Mouse (Mus musculus) adrenal gland, postnatal 25 days (tissue): ENCODE measurements around the gene Iqub. TPM values are rescaled to one million over a fixed set of nuclear protein-coding genes. Genes with fewer than 3 reads are reported as not detected.

Source experiments
- DNase-seq: peaks from one replicate; pipeline ENCODE4 v3.0.0; 2021; ENCODE audit warnings: mixed read lengths
- long read RNA-seq: library from polyadenylated mRNA; stranded (forward); transcript quantifications from one replicate; pipeline ENCODE4 v2.0.0, GENCODE M21; 2021
- total RNA-seq: library from RNA; stranded (reverse); gene quantifications from 2 replicates; pipeline ENCODE4 v1.2.3, GENCODE M21; 2021

The Iqub gene
- 0.18 TPM in 1 of 2 replicates, not detected in the other for total RNA-seq
- long read RNA-seq, result 0 reads

GRCm38 (mm10) chr6:24514552-24515284, at the start of gene Iqub:
Gene Iqub (minus strand): TSS chr6:24515067.
- DNase-seq, result peak; percentile 55

DNA sequence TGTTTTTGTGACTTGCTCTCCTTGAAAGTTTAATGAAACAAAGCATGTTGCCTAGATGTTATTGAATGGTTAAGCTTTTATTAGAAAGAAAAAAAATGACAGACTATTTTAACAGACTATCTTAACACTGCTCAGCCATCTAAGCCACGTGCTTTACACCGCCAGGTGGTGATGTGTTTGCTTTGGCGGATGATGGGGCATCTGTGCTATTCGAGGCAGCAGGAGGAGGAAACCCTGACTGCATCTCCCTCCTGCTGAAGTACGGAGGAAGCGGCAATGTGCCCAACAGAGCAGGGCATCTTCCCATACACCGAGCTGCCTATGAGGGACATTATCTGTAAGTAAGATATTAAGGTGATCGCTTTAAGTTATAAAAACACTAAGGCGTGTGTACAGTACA, 49.2 kb upstream of the Iqub start:
- no peak for DNase-seq

DNA sequence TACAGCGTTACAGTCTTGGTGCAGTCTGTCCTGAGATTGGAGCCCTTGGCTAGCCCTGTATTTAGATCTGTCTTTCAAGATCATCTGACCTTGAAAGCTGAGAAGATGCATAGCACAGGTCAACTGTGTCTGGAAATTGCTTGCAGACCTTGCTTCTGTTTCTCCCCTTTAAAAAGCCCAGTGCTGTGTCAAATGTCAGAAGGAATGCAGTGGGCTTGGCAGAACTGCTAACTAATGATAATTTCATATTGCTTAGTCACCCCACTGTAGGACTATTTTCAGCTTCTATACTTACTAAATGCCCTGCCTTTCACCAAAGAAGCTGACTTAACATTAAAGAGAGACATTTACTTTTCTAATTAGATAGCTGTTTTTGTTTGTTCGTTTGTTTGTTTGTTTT, 40.6 kb upstream of the Iqub start:
- DNase-seq, result no peak

GRCm38 (mm10) chr6:24554427-24555086, 39.7 kb upstream of the Iqub start:
- DNase-seq, result no peak

DNA sequence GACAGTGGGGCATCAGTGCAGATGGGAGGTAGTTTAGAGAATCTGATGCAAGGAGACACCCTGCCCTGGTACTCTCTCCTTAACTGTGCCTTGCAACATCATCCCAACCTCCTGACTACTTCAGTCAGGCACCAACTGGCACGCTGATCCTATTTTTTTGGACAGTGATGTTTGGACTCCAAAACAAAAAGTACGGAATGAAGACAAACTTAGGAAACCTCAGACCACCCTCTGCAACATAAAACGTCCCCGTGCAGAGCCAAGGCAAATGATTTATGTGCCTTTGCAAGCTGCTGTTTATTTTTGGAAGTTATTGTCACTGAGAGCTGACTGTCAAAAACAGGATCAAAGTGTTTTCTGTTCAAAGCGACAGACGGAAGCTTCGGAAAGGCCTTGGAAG, 37.2 kb upstream of the Iqub start:
- no peak for DNase-seq

GRCm38 (mm10) chr6:24549801-24550200, 34.9 kb upstream of the Iqub start:
- no peak for DNase-seq

DNA sequence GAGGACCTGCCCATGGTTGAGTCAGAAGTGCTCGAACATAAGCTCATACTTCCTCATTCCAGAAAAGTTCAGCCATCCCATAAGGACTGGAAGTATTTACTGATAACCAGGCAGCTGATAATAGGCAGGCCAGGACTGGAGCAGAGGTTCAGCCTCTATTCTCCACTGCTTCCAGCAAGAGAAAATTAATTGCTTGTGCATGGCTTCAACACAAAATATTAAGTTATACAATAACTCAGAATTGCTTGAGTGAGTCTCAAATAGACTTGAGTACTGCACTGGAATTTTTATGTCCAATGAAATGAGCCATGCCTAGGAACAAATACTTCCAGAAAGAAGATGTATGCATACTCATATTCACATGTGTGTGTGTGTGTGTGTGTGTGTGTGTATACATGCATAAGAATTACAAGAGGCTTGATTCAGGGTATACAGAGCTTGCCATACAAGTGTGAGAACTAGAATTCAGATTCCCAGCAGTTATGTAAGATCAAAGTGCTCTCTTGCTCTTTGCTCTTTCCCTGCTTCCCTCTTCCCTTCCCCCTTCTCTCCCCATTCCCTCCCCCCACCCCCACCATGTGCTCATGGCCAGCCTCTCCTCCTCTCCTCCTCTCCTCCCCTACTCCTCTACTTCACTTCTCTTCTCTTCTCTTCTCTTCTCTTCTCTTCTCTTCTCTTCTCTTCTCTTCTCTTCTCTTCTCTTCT, 32.0 kb upstream of the Iqub start:
- DNase-seq, result no peak

DNA sequence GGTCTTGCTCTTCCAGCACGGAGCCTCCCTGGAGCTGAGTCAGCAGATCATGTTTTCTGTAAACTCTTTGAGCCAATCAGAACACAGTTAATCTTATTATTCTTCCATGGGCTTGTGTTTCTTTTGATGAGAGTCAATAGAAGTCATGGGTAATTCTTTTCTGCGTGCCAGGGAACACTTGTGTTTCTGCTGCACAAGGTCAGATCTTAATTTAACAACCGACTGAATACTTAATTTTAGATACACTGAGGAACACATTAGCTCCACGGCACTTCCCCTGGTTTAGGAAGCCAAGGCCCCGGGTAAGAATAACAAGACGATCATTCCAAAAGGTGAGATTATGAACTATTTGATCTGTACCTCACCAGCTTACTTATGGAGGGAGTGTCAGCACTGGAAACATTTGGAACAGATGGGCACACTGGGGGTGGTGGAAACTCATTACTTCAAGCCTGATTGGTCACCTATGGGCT, 28.3 kb upstream of the Iqub start:
- DNase-seq, result no peak

DNA sequence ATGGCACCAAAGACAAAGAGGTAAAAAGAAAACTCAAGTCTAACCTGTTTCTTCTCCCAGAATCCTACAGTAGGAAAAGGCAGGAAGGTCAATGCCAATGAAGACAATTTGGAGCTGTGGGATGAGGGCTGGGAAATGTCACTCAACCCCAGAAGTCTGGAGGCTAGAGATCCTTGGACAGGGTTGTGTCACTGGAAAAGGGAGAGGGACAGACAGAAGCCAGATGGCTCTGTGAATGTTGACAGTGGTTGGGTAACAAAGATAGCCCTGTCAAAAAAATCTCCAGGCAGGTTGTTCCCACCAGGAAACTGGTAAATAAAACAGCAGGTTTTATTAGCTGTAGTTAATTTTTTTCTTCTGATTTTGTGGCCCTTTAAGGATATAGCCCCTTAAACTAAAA, 27.5 kb upstream of the Iqub start:
- DNase-seq, result no peak

DNA sequence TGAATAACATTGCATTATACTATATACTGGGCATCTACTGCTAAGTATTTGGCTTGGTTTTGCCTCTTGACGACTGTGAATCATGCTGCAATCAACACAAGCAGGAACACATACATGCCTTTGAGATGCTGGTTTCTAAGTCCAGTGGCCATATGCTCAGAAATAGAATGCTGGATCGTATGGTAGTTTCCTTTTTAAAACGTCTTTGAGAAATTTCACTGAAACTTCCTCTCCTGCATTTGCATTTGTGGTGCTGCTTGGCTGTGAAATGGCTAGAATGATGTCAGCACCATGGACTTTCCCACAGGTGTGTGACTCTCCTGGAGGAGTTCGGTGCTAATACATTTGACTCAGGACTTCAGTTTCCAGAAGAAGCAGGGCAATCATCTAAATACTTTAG, 25.2 kb upstream of the Iqub start:
- no peak for DNase-seq

GRCm38 (mm10) chr6:24538435-24538834, 23.6 kb upstream of the Iqub start:
- DNase-seq, result no peak

- no peak for DNase-seq
These were observed 17.9 kb upstream of the Iqub start for GRCm38 (mm10) chr6:24532804-24533203.

GRCm38 (mm10) chr6:24530711-24531420, 16.0 kb upstream of the Iqub start:
- DNase-seq, result no peak

- no peak for DNase-seq
These were observed 15.3 kb upstream of the Iqub start for GRCm38 (mm10) chr6:24530166-24530565.

DNA sequence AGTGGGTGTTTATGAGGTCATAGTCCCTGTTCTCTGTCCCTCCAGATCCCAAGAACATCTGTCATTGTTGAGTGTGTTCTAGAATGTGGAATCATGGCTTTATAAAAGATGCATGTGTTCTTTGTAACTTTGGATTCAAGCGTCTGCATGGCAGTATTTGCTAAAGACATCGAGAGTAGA, 13.1 kb upstream of the Iqub start, which contains the start of gene Asb15:
Asb15 (plus strand) TSS at position 81 of the 180 bp plus-strand sequence.
- no peak for DNase-seq

DNA sequence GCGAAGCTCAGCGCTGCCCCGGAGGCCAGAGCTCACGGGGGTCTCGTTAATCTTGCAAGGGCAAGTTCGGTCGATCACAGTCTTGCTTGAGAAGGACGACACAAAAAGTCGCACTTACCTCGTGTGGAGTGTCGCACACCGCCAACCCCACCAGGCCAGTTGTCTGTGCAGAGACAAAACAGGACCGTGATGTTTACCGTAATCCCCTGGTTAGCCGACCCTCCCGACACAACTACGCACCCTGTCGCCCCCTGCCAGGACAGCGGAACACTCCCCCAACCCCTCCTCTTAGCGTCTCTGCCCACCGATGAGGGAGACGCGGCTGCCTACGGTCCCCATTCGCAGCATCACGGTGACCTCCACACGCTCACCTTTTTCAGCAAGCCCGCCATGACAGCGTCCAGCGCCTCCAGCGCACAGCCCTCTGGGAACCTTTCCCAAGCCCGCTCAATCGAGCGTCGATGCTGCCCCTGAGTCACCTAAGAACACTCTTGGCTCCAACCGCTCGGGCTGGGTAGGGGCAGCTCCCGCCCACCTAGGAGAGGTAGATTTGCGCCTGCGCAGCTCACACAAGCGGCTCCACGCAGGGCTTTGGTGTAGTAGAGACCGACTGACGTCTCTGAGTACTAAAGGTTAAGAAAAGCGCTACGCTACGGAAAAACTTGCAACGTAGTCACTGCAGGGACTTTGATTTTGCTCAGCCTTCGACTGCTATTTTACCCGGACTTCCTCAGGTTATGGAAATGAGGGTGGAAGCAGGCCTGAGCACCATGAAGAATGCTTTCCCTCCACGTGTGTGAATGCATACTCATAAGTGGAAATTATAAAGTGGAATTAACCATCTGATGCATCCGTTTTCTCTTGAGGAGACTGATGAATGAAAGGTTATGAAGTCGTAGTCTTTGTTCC, 12.5 kb upstream of the Iqub start, which contains the start of gene Ndufa5:
Ndufa5 (minus strand) TSS at position 859 of the 909 bp plus-strand sequence.
- DNase-seq, result peak; percentile 93

GRCm38 (mm10) chr6:24525705-24526104, 10.8 kb upstream of the Iqub start:
- DNase-seq, result no peak

DNA sequence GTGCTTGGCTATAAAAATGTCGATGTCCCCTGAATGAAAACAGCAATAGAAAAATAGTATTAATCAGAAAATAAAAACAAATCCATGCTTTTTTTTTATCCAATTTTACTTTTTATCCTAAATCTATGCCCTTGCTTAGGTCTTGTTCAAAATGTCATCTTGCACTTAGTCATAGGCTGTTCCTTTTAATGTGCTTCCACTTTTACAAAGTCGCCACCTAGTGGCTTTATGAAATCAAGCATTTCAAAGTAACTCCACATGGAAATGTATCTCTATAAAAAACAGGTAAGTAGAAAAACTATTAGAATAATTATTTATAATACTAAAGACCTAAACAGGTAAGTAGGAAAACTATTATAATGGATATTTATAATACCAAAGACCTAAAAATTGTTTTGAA, 1.3 kb upstream of the Iqub start:
- DNase-seq, result no peak

DNA sequence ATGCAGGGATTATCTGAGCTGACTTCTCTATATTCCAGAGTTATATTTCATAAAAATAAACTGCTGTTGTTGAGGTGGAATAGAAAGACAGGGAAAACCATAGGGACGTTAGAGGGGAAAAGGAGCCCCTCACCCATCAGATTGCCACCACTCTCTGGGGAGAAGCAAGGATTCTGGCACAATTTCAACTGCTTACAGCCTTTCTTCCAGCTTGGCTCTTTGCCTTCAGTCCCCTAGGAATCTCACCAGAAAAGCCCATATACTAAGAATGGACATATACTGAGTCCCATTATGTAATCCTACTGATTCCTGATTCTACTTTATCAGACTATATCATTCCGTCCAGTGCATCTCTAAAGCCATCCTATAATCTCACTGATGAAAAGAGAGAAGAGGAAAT, 10.7 kb downstream of the Iqub start:
- DNase-seq, result no peak

DNA sequence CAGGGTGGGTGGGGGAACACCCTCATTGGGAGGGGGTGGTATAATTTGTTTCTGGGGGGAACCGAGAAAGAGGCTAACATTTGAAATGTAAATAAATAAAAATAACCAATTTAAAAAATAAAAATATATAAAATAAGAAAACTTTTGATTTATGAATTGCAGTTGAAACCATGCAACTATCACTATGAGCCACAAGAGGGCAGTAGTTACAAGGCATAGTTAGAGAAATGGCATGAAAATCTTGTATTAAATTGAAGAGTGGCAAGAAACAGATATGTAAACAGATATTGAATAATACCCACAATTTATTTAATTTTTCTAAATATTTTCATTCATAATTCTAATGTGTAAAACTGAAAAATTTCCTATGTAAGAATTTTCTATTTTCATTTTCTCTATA, 24.5 kb downstream of the Iqub start:
- DNase-seq, result no peak

DNA sequence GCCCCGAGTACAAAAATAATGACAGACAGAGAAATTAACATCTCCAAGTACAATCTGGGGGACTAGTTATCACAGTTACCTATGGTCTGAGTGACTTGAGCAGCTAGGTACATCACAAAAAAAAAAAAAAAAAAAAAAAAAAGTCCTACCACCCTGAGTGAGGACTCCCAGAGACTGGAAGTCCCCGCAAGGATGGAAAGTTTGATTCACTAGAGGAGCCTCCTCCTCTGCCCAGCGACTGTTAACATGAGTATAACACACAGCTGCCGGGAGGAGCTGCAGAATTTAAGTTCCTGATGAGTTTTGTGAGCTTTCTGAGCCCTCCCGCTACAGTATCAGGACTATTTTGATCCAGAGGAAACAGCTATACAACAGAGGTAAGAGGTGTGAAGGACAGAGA, 28.3 kb downstream of the Iqub start:
- no peak for DNase-seq
